Mouse (Mus musculus): ENCODE data around the gene Myo7a.

The Myo7a gene

GRCm38 (mm10) chr7:98119179-98119960 lies at the start of gene Myo7a:
Myo7a (minus strand) TSS chr7:98119524.
- no peak for DNase-seq (ENCODE audit: low spot score in 2 of 2)

- no peak for DNase-seq (ENCODE audit: low spot score in 2 of 2)
Observed at GRCm38 (mm10) chr7:98164999-98165528, 45.7 kb upstream of the Myo7a start.

GRCm38 (mm10) chr7:98164382-98164998 lies 45.2 kb upstream of the Myo7a start:
- no peak for DNase-seq (ENCODE audit: low spot score in 2 of 2)

- no peak for DNase-seq (ENCODE audit: low spot score in 2 of 2)
Observed at GRCm38 (mm10) chr7:98163700-98164099, 44.4 kb upstream of the Myo7a start.

- no peak for DNase-seq (ENCODE audit: low spot score in 2 of 2)
Observed at GRCm38 (mm10) chr7:98162239-98162638, 42.9 kb upstream of the Myo7a start.

GRCm38 (mm10) chr7:98160041-98160740 lies 40.9 kb upstream of the Myo7a start:
- no peak for DNase-seq (ENCODE audit: low spot score in 2 of 2)

- DNase-seq (ENCODE audit: low spot score in 2 of 2) = no peak
Observed at GRCm38 (mm10) chr7:98158481-98158880, 39.2 kb upstream of the Myo7a start.

- no peak for DNase-seq (ENCODE audit: low spot score in 2 of 2)
Observed at GRCm38 (mm10) chr7:98157636-98158332, 38.5 kb upstream of the Myo7a start.

- DNase-seq (ENCODE audit: low spot score in 2 of 2) = no peak
Observed at GRCm38 (mm10) chr7:98156280-98156665, 36.9 kb upstream of the Myo7a start.

GRCm38 (mm10) chr7:98155546-98156279 lies 36.4 kb upstream of the Myo7a start:
- DNase-seq (ENCODE audit: low spot score in 2 of 2) = peak in 1 of 2 experiments; percentile 67

- no peak for DNase-seq (ENCODE audit: low spot score in 2 of 2)
Observed at GRCm38 (mm10) chr7:98153892-98154291, 34.6 kb upstream of the Myo7a start.

GRCm38 (mm10) chr7:98153345-98153744 lies 34.0 kb upstream of the Myo7a start:
- DNase-seq (ENCODE audit: low spot score in 2 of 2) = no peak

- no peak for DNase-seq (ENCODE audit: low spot score in 2 of 2)
Observed at GRCm38 (mm10) chr7:98152400-98152799, 33.1 kb upstream of the Myo7a start.

- DNase-seq (ENCODE audit: low spot score in 2 of 2) = no peak
Observed at GRCm38 (mm10) chr7:98150525-98150924, 31.2 kb upstream of the Myo7a start.

- DNase-seq (ENCODE audit: low spot score in 2 of 2) = no peak
Observed at GRCm38 (mm10) chr7:98149802-98150201, 30.5 kb upstream of the Myo7a start.

- no peak for DNase-seq (ENCODE audit: low spot score in 2 of 2)
Observed at GRCm38 (mm10) chr7:98148721-98149407, 29.5 kb upstream of the Myo7a start.

GRCm38 (mm10) chr7:98147766-98148165 lies 28.4 kb upstream of the Myo7a start:
- DNase-seq (ENCODE audit: low spot score in 2 of 2) = no peak

- no peak for DNase-seq (ENCODE audit: low spot score in 2 of 2)
Observed at GRCm38 (mm10) chr7:98146447-98146845, 27.1 kb upstream of the Myo7a start.

- DNase-seq (ENCODE audit: low spot score in 2 of 2) = no peak
Observed at GRCm38 (mm10) chr7:98145842-98146446, 26.6 kb upstream of the Myo7a start.

- no peak for DNase-seq (ENCODE audit: low spot score in 2 of 2)
Observed at GRCm38 (mm10) chr7:98145402-98145801, 26.1 kb upstream of the Myo7a start, which contains the start of gene Omp. Omp (minus strand) TSS chr7:98145502.

Measured in frontal cortex, postnatal 10 days (tissue).